9 mouse cellular contexts compared by ENCODE assay signal in genomic region chr8:84104221-84104620, GRCm38 (mm10). TPM values are rescaled to one million over a fixed set of nuclear protein-coding genes. Genes with fewer than 3 reads are reported as not detected.
DNase-seq lines count a peak whose midpoint lies in the region; ATAC-seq and TF ChIP-seq lines count a peak whose summit lies in the region.
"Had no signal": no experiment of that assay in that cellular context is flagged by ENCODE, and none has a peak within 500 bp of the region (broad histone marks: within the 10 kb centered on the region; RNA-seq: fewer than 3 reads in every experiment).

No protein-coding gene starts in this region.

- no peak for TF ChIP-seq POLR2A in lung, adult 2 months (IDR thresholded peaks at IDR 0.05; ENCODE audit: borderline replicate concordance, extremely low read depth, low read depth, low read length)

- H3K27ac ChIP-seq in neural tube, embryonic 11.5 days (ENCODE audit: low read depth, low read length): peak overlapping the region; percentile 75
- H3K27ac ChIP-seq in embryonic facial prominence, embryonic 13.5 days: peak overlapping the region; percentile 89
- peak overlapping the region; percentile 86 for H3K27ac ChIP-seq in intestine, embryonic 15.5 days

- peak overlapping the region; percentile 64 for H3K4me3 ChIP-seq in neural tube, embryonic 11.5 days (ENCODE audit: low read depth, low read length)
- peak overlapping the region; percentile 62 for H3K4me3 ChIP-seq in embryonic facial prominence, embryonic 13.5 days
- H3K4me3 ChIP-seq in intestine, embryonic 15.5 days (replicated peaks): peak overlapping the region; percentile 78
- H3K4me3 ChIP-seq in lung, adult 2 months (replicated peaks; ENCODE audit: extremely low read depth, low read depth, low read length): peak overlapping the region; percentile 45

- H3K27me3 ChIP-seq in neural tube, embryonic 11.5 days (ENCODE audit: control insufficient read depth, insufficient read depth, low read length): no peaks in the 10 kb centered on the region
- H3K27me3 ChIP-seq in embryonic facial prominence, embryonic 13.5 days: no peaks in the 10 kb centered on the region
- no peaks in the 10 kb centered on the region for H3K27me3 ChIP-seq in intestine, embryonic 15.5 days (replicated peaks)

- peaks cover 5% of the 10 kb centered on the region for H3K36me3 ChIP-seq in neural tube, embryonic 11.5 days (ENCODE audit: control insufficient read depth, insufficient read depth, low read length)
- peaks cover 32% of the 10 kb centered on the region for H3K36me3 ChIP-seq in embryonic facial prominence, embryonic 13.5 days
- peaks cover 10% of the 10 kb centered on the region; the same call in 1 of the 2 replicates for H3K36me3 ChIP-seq in intestine, embryonic 15.5 days

- DNase-seq in neural tube, embryonic 11.5 days (ENCODE audit: low spot score): peak; percentile 79
- no peak for DNase-seq in neural tube, embryonic 10.5 days (ENCODE audit: extremely low spot score, low spot score)
- DNase-seq in lung, adult 2 months: no peak
- no peak for DNase-seq in urinary bladder, postnatal 10 days (ENCODE audit: low spot score)

- no peaks in the 10 kb centered on the region for H3K9me3 ChIP-seq in neural tube, embryonic 11.5 days (ENCODE audit: control insufficient read depth, low read length)
- H3K9me3 ChIP-seq in embryonic facial prominence, embryonic 13.5 days: no peaks in the 10 kb centered on the region
- no peaks in the 10 kb centered on the region for H3K9me3 ChIP-seq in intestine, embryonic 15.5 days

- no peak for TF ChIP-seq CTCF in lung, adult 2 months (IDR thresholded peaks at IDR 0.05; ENCODE audit: insufficient read depth, low read length)

- peaks cover 12% of the 10 kb centered on the region for H3K4me1 ChIP-seq in neural tube, embryonic 11.5 days (ENCODE audit: control insufficient read depth, insufficient read depth, low read length)
- H3K4me1 ChIP-seq in embryonic facial prominence, embryonic 13.5 days: peaks cover 23% of the 10 kb centered on the region
- peaks cover 18% of the 10 kb centered on the region for H3K4me1 ChIP-seq in intestine, embryonic 15.5 days (replicated peaks)
- H3K4me1 ChIP-seq in lung, adult 2 months (ENCODE audit: control insufficient read depth, insufficient read depth, low read length): peaks cover 3% of the 10 kb centered on the region; the same call in 1 of the 2 replicates

- 0% methylated on average over 14 of the region's 29 CpGs for WGBS in neural tube, embryonic 11.5 days
- WGBS in embryonic facial prominence, embryonic 13.5 days: 1% methylated on average over 24 of the region's 29 CpGs
- WGBS in intestine, embryonic 15.5 days: under 1% methylated on average over 22 of the region's 29 CpGs
- under 1% methylated on average over 28 of the region's 29 CpGs for WGBS in lung, adult 2 months

- H3K4me2 ChIP-seq in neural tube, embryonic 11.5 days (ENCODE audit: low read depth): peak overlapping the region; percentile 80
- H3K4me2 ChIP-seq in embryonic facial prominence, embryonic 13.5 days: peak overlapping the region; percentile 75
- peak overlapping the region; percentile 76 for H3K4me2 ChIP-seq in intestine, embryonic 15.5 days (replicated peaks)

- ATAC-seq in neural tube, embryonic 11.5 days (ENCODE audit: insufficient read depth, low FRiP score, low TSS enrichment): peak; percentile 84
- peak; percentile 43 for ATAC-seq in activated CD4-positive, CD25-positive, alpha-beta regulatory T cell, adult 4 months
- peak; percentile 78 for ATAC-seq in embryonic facial prominence, embryonic 13.5 days (ENCODE audit: insufficient number of reproducible peaks, insufficient read depth, low FRiP score, low TSS enrichment, low read depth)
- ATAC-seq in intestine, embryonic 15.5 days: peak; percentile 77
- peak; percentile 33; the same call in 1 of the 2 replicates for ATAC-seq in neutrophil, adult 5-6 weeks (ENCODE audit: extremely low read depth, insufficient number of reproducible peaks, low FRiP score, poor library complexity, severe bottlenecking)

- H3K9ac ChIP-seq in neural tube, embryonic 11.5 days (ENCODE audit: low read length): peak overlapping the region; percentile 74
- H3K9ac ChIP-seq in embryonic facial prominence, embryonic 13.5 days: peak overlapping the region; percentile 80
- peak overlapping the region; percentile 79 for H3K9ac ChIP-seq in intestine, embryonic 15.5 days

RNA-seq across cellular contexts. Expression of gene Dcaf15, which starts 0.3 kb away (rescaled TPM):
- polyA plus RNA-seq in neural tube, embryonic 11.5 days (2014; fragmentation: Nextera tagmentation; extraction: Ambion mirVana): 17.0 and 17.1 TPM in 2 replicates
- polyA plus RNA-seq in activated CD4-positive, CD25-positive, alpha-beta regulatory T cell, adult 4 months (2017; shearing (Covaris generic)): 10 to 100 TPM; 13.9 to 15.9 TPM
- 10.8 and 12.2 TPM in 2 replicates for polyA plus RNA-seq in embryonic facial prominence, embryonic 13.5 days (2015; fragmentation: Nextera tagmentation; extraction: Ambion mirVana)
- 8.4 and 9.9 TPM in 2 replicates for polyA plus RNA-seq in intestine, embryonic 15.5 days (2015; fragmentation: Nextera tagmentation; extraction: Ambion mirVana)
- polyA plus RNA-seq in lung, adult 2 months (2012; rRNA removed): 36.1 and 42.5 TPM in 2 replicates
- 18.7 and 20.5 TPM in 2 replicates for total RNA-seq in neutrophil, adult 5-6 weeks (2017)

RNA-seq across cellular contexts. Expression of gene Podnl1, which starts 21.6 kb away (rescaled TPM):
- 0.27 TPM in 1 of 2 replicates, not detected in the other for polyA plus RNA-seq in neural tube, embryonic 11.5 days (2014; fragmentation: Nextera tagmentation; extraction: Ambion mirVana)
- polyA plus RNA-seq in activated CD4-positive, CD25-positive, alpha-beta regulatory T cell, adult 4 months (2017; shearing (Covaris generic)): 1 to 10 TPM; 8.2 to 9.0 TPM
- 1.6 and 2.0 TPM in 2 replicates for polyA plus RNA-seq in embryonic facial prominence, embryonic 13.5 days (2015; fragmentation: Nextera tagmentation; extraction: Ambion mirVana)
- polyA plus RNA-seq in intestine, embryonic 15.5 days (2015; fragmentation: Nextera tagmentation; extraction: Ambion mirVana): 0.33 and 0.62 TPM in 2 replicates
- 1.8 and 2.4 TPM in 2 replicates for polyA plus RNA-seq in lung, adult 2 months (2012; rRNA removed)
- 0.61 and 1.3 TPM in 2 replicates for total RNA-seq in neutrophil, adult 5-6 weeks (2017)
- total RNA-seq: layer of hippocampus, postnatal 14 days had no signal

RNA-seq across cellular contexts. Expression of gene Rfx1, which starts 37.6 kb away (rescaled TPM):
- polyA plus RNA-seq in neural tube, embryonic 11.5 days (2014; fragmentation: Nextera tagmentation; extraction: Ambion mirVana): 9.6 TPM in 2 replicates
- polyA plus RNA-seq in activated CD4-positive, CD25-positive, alpha-beta regulatory T cell, adult 4 months (2017; shearing (Covaris generic)): 10 to 100 TPM; 11.9 to 12.6 TPM
- polyA plus RNA-seq in embryonic facial prominence, embryonic 13.5 days (2015; fragmentation: Nextera tagmentation; extraction: Ambion mirVana): 8.7 and 10.1 TPM in 2 replicates
- 7.3 and 7.9 TPM in 2 replicates for polyA plus RNA-seq in intestine, embryonic 15.5 days (2015; fragmentation: Nextera tagmentation; extraction: Ambion mirVana)
- polyA plus RNA-seq in lung, adult 2 months (2012; rRNA removed): 29.8 and 30.7 TPM in 2 replicates
- 35.2 and 37.9 TPM in 2 replicates for total RNA-seq in neutrophil, adult 5-6 weeks (2017)

RNA-seq across cellular contexts. Expression of gene Gm10643, which starts 39.3 kb away (rescaled TPM):
- 1.8 and 2.6 TPM in 2 replicates for polyA plus RNA-seq in neural tube, embryonic 11.5 days (2014; fragmentation: Nextera tagmentation; extraction: Ambion mirVana)
- polyA plus RNA-seq in activated CD4-positive, CD25-positive, alpha-beta regulatory T cell, adult 4 months (2017; shearing (Covaris generic)): 1 to 10 TPM in 1 of 2 experiments, under 1 TPM in 1; 0.98 to 1.2 TPM
- 1.6 and 2.0 TPM in 2 replicates for polyA plus RNA-seq in embryonic facial prominence, embryonic 13.5 days (2015; fragmentation: Nextera tagmentation; extraction: Ambion mirVana)
- polyA plus RNA-seq in intestine, embryonic 15.5 days (2015; fragmentation: Nextera tagmentation; extraction: Ambion mirVana): 0.92 and 1.3 TPM in 2 replicates
- 0.71 and 1.0 TPM in 2 replicates for polyA plus RNA-seq in lung, adult 2 months (2012; rRNA removed)
- 12.3 and 12.5 TPM in 2 replicates for total RNA-seq in neutrophil, adult 5-6 weeks (2017)

RNA-seq across cellular contexts. Expression of gene Cc2d1a, which starts 43.5 kb away (rescaled TPM):
- polyA plus RNA-seq in neural tube, embryonic 11.5 days (2014; fragmentation: Nextera tagmentation; extraction: Ambion mirVana): 11.2 and 12.4 TPM in 2 replicates
- 10 to 100 TPM; 14.9 to 16.0 TPM for polyA plus RNA-seq in activated CD4-positive, CD25-positive, alpha-beta regulatory T cell, adult 4 months (2017; shearing (Covaris generic))
- 28.2 and 30.7 TPM in 2 replicates for polyA plus RNA-seq in embryonic facial prominence, embryonic 13.5 days (2015; fragmentation: Nextera tagmentation; extraction: Ambion mirVana)
- 20.7 and 21.7 TPM in 2 replicates for polyA plus RNA-seq in intestine, embryonic 15.5 days (2015; fragmentation: Nextera tagmentation; extraction: Ambion mirVana)
- polyA plus RNA-seq in lung, adult 2 months (2012; rRNA removed): 25.9 and 27.7 TPM in 2 replicates
- total RNA-seq in neutrophil, adult 5-6 weeks (2017): 15.7 and 17.7 TPM in 2 replicates

Comparison
In these comparisons a context has a peak if more than half of its experiments do, and no peak if none do; other contexts are left out.
1. ATAC-seq: peak in every context shown above with its lines; median percentile 84 in neural tube, embryonic 11.5 days; 78 in embryonic facial prominence, embryonic 13.5 days; 77 in intestine, embryonic 15.5 days; 43 in activated CD4-positive, CD25-positive, alpha-beta regulatory T cell, adult 4 months; 33 in neutrophil, adult 5-6 weeks.